In the genomic region with DNA sequence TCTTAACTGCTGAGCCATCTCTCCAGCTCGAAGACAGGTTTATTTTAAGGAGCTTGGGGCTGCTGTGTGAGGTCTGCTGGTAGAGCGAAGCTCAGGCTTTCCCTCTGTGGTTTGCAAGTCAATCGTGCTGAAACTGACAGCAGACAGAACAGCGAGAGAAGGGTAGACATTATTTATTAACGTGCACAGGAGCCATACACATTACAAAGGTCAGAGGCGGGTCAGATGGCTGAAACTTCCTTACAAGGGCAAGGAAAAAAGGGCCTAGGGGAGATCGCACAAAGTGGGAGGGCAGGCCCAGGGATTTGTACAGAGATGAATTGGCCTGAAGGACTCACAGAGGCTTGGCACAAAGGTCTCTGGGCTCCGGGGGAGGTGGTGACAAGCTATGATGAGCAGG, we compare ENCODE assay signal across 24 mouse cellular contexts. TPM values are rescaled to one million over a fixed set of nuclear protein-coding genes. Genes with fewer than 3 reads are reported as not detected.
DNase-seq lines count a peak whose midpoint lies in the region; ATAC-seq and TF ChIP-seq lines count a peak whose summit lies in the region.
"Had no signal": no experiment of that assay in that cellular context is flagged by ENCODE, and none has a peak within 500 bp of the region (broad histone marks: within the 10 kb centered on the region; RNA-seq: fewer than 3 reads in every experiment).

No protein-coding gene starts in this region.

- TF ChIP-seq EP300 in stomach, postnatal 0 days (optimal IDR thresholded peaks at IDR 0.05): no peak

- TF ChIP-seq CTCF in stomach, postnatal 0 days (IDR thresholded peaks at IDR 0.05; ENCODE audit: low read depth): no peak

- peak; percentile 44 for DNase-seq in kidney, adult 11 months
- no peak for DNase-seq in stomach, postnatal 0 days (ENCODE audit: low spot score)
- DNase-seq in kidney, postnatal 36 days: peak; percentile 29 to 37
- DNase-seq in urinary bladder, postnatal 14 days (ENCODE audit: low spot score): no peak
- no peak for DNase-seq in right cerebral cortex, adult 18-20 months
- DNase-seq: adrenal gland, adult 2 months; cerebellum, adult 11 months; cerebellum, adult 9-11 months; gastrocnemius, postnatal 25 days; heart, adult 18-20 months; heart, postnatal 4 days; lung, embryonic 14.5 days; thymus, adult 2 months; thymus, postnatal 4 days had no signal

- no peak for ATAC-seq in kidney, embryonic 14.5 days (ENCODE audit: low FRiP score, low TSS enrichment)
- ATAC-seq in stomach, embryonic 14.5 days (ENCODE audit: insufficient number of reproducible peaks, insufficient read depth, low FRiP score, low read depth): no peak
- ATAC-seq in stomach, postnatal 0 days (ENCODE audit: low FRiP score, low TSS enrichment): no peak
- ATAC-seq: liver, embryonic 12.5 days; midbrain, embryonic 13.5 days had no signal

- peaks cover 3% of the 10 kb centered on the region; the same call in 1 of the 2 replicates for H3K9me3 ChIP-seq in kidney, embryonic 14.5 days (ENCODE audit: control insufficient read depth, low read length)
- no peaks in the 10 kb centered on the region for H3K9me3 ChIP-seq in stomach, embryonic 14.5 days (ENCODE audit: control insufficient read depth, low read depth, low read length)
- H3K9me3 ChIP-seq in stomach, postnatal 0 days (ENCODE audit: control insufficient read depth, low read length): no peaks in the 10 kb centered on the region
- H3K9me3 ChIP-seq: embryonic facial prominence, embryonic 13.5 days; hindbrain, embryonic 15.5 days; limb, embryonic 13.5 days; liver, embryonic 12.5 days; midbrain, embryonic 13.5 days; stomach, embryonic 15.5 days had no signal

- no peak overlapping the region for H3K9ac ChIP-seq in kidney, embryonic 14.5 days (ENCODE audit: low read depth, low read length)
- H3K9ac ChIP-seq in stomach, embryonic 14.5 days (replicated peaks; ENCODE audit: low read depth, low read length): no peak overlapping the region
- H3K9ac ChIP-seq in stomach, postnatal 0 days (ENCODE audit: low read length): no peak overlapping the region
- H3K9ac ChIP-seq: embryonic facial prominence, embryonic 13.5 days; forebrain, embryonic 12.5 days; hindbrain, embryonic 15.5 days; limb, embryonic 13.5 days; liver, embryonic 12.5 days; lung, embryonic 14.5 days; midbrain, embryonic 13.5 days; stomach, embryonic 15.5 days had no signal

- WGBS in kidney, embryonic 14.5 days: 30% methylated on average over 8 of the region's 8 CpGs
- WGBS in stomach, embryonic 14.5 days: 34% methylated on average over 8 of the region's 8 CpGs
- 36% methylated on average over 8 of the region's 8 CpGs for WGBS in stomach, postnatal 0 days

- H3K27ac ChIP-seq in kidney, embryonic 14.5 days (ENCODE audit: low read depth, low read length): no peak overlapping the region
- H3K27ac ChIP-seq in stomach, embryonic 14.5 days (ENCODE audit: low read length): peak overlapping the region; percentile 39; the same call in 1 of the 2 replicates
- H3K27ac ChIP-seq in stomach, postnatal 0 days (replicated peaks): no peak overlapping the region
- H3K27ac ChIP-seq: embryonic facial prominence, embryonic 13.5 days; forebrain, embryonic 12.5 days; hindbrain, embryonic 15.5 days; limb, embryonic 13.5 days; liver, embryonic 12.5 days; midbrain, embryonic 13.5 days; stomach, embryonic 15.5 days had no signal

- no peak overlapping the region for H3K4me2 ChIP-seq in kidney, embryonic 14.5 days (replicated peaks; ENCODE audit: low read depth, low read length)
- H3K4me2 ChIP-seq in stomach, embryonic 14.5 days (replicated peaks; ENCODE audit: low read depth, low read length): no peak overlapping the region
- H3K4me2 ChIP-seq in stomach, postnatal 0 days (replicated peaks; ENCODE audit: low read depth): no peak overlapping the region
- H3K4me2 ChIP-seq: embryonic facial prominence, embryonic 13.5 days; forebrain, embryonic 12.5 days; hindbrain, embryonic 15.5 days; limb, embryonic 13.5 days; liver, embryonic 12.5 days; lung, embryonic 14.5 days; midbrain, embryonic 13.5 days; stomach, embryonic 15.5 days had no signal

- H3K36me3 ChIP-seq in kidney, embryonic 14.5 days (ENCODE audit: control insufficient read depth, insufficient read depth, low read length): no peaks in the 10 kb centered on the region
- H3K36me3 ChIP-seq in stomach, embryonic 14.5 days (ENCODE audit: control insufficient read depth, insufficient read depth, low read length): no peaks in the 10 kb centered on the region
- no peaks in the 10 kb centered on the region for H3K36me3 ChIP-seq in stomach, postnatal 0 days (ENCODE audit: control insufficient read depth, insufficient read depth, low read length)
- H3K36me3 ChIP-seq: embryonic facial prominence, embryonic 13.5 days; forebrain, embryonic 12.5 days; hindbrain, embryonic 15.5 days; limb, embryonic 13.5 days; liver, embryonic 12.5 days; midbrain, embryonic 13.5 days; stomach, embryonic 15.5 days had no signal

- H3K4me1 ChIP-seq in kidney, embryonic 14.5 days (ENCODE audit: control insufficient read depth, insufficient read depth, low read length): 0 out of 2 replicates have a peak, but pooled peaks cover 3% of the 10 kb centered on the region
- no peaks in the 10 kb centered on the region for H3K4me1 ChIP-seq in stomach, embryonic 14.5 days (ENCODE audit: control insufficient read depth, insufficient read depth, low read length)
- H3K4me1 ChIP-seq in stomach, postnatal 0 days (replicated peaks; ENCODE audit: control insufficient read depth, insufficient read depth): no peaks in the 10 kb centered on the region
- H3K4me1 ChIP-seq: hindbrain, embryonic 15.5 days; liver, embryonic 12.5 days; stomach, embryonic 15.5 days had no signal

- no peak overlapping the region for H3K4me3 ChIP-seq in kidney, embryonic 14.5 days (ENCODE audit: low read length)
- H3K4me3 ChIP-seq in stomach, embryonic 14.5 days (ENCODE audit: low read depth, low read length): no peak overlapping the region
- no peak overlapping the region for H3K4me3 ChIP-seq in stomach, postnatal 0 days (ENCODE audit: low read depth, low read length)
- H3K4me3 ChIP-seq: embryonic facial prominence, embryonic 13.5 days; erythroblast, embryonic 14.5 days; forebrain, embryonic 12.5 days; hindbrain, embryonic 15.5 days; limb, embryonic 13.5 days; liver, embryonic 12.5 days; midbrain, embryonic 13.5 days; stomach, embryonic 15.5 days had no signal

- H3K27me3 ChIP-seq in kidney, embryonic 14.5 days (ENCODE audit: control insufficient read depth, insufficient read depth, low read length): no peaks in the 10 kb centered on the region
- no peaks in the 10 kb centered on the region for H3K27me3 ChIP-seq in stomach, embryonic 14.5 days (ENCODE audit: control insufficient read depth, insufficient read depth, low read length)
- H3K27me3 ChIP-seq in stomach, postnatal 0 days (ENCODE audit: control insufficient read depth, insufficient read depth, low read length): no peaks in the 10 kb centered on the region
- H3K27me3 ChIP-seq: embryonic facial prominence, embryonic 13.5 days; forebrain, embryonic 12.5 days; hindbrain, embryonic 15.5 days; limb, embryonic 13.5 days; liver, embryonic 12.5 days; midbrain, embryonic 13.5 days; stomach, embryonic 15.5 days had no signal

RNA-seq across cellular contexts. Expression of a gene that starts 15.1 kb away (rescaled TPM):
- polyA plus RNA-seq in kidney, embryonic 14.5 days (2014; fragmentation: Nextera tagmentation; extraction: Ambion mirVana): 27.1 and 44.0 TPM in 2 replicates
- polyA plus RNA-seq in stomach, embryonic 14.5 days (2014; fragmentation: Nextera tagmentation; extraction: Ambion mirVana): 44.4 and 45.1 TPM in 2 replicates
- 9.5 and 9.8 TPM in 2 replicates for polyA plus RNA-seq in stomach, postnatal 0 days (2015; fragmentation: Nextera tagmentation; extraction: Ambion mirVana)

RNA-seq across cellular contexts. Expression of a gene that starts 29.5 kb away (rescaled TPM):
- polyA plus RNA-seq in kidney, embryonic 14.5 days (2014; fragmentation: Nextera tagmentation; extraction: Ambion mirVana): 231 and 270 TPM in 2 replicates
- polyA plus RNA-seq in stomach, embryonic 14.5 days (2014; fragmentation: Nextera tagmentation; extraction: Ambion mirVana): 296 and 346 TPM in 2 replicates
- 334 and 344 TPM in 2 replicates for polyA plus RNA-seq in stomach, postnatal 0 days (2015; fragmentation: Nextera tagmentation; extraction: Ambion mirVana)

RNA-seq across cellular contexts. Expression of a gene that starts 29.6 kb away (rescaled TPM):
- 40.6 and 45.7 TPM in 2 replicates for polyA plus RNA-seq in kidney, embryonic 14.5 days (2014; fragmentation: Nextera tagmentation; extraction: Ambion mirVana)
- polyA plus RNA-seq in stomach, embryonic 14.5 days (2014; fragmentation: Nextera tagmentation; extraction: Ambion mirVana): 34.7 and 36.7 TPM in 2 replicates
- 14.9 and 15.6 TPM in 2 replicates for polyA plus RNA-seq in stomach, postnatal 0 days (2015; fragmentation: Nextera tagmentation; extraction: Ambion mirVana)

Comparison
In these comparisons a context has a peak if more than half of its experiments do, and no peak if none do; other contexts are left out.
1. DNase-seq: peak in kidney, adult 11 months (single experiment) and kidney, postnatal 36 days (2 of 2); none in stomach, postnatal 0 days (single experiment), urinary bladder, postnatal 14 days (single experiment) and right cerebral cortex, adult 18-20 months (single experiment).